Mouse (Mus musculus): ENCODE measurements around the gene Orai2.

DNA sequence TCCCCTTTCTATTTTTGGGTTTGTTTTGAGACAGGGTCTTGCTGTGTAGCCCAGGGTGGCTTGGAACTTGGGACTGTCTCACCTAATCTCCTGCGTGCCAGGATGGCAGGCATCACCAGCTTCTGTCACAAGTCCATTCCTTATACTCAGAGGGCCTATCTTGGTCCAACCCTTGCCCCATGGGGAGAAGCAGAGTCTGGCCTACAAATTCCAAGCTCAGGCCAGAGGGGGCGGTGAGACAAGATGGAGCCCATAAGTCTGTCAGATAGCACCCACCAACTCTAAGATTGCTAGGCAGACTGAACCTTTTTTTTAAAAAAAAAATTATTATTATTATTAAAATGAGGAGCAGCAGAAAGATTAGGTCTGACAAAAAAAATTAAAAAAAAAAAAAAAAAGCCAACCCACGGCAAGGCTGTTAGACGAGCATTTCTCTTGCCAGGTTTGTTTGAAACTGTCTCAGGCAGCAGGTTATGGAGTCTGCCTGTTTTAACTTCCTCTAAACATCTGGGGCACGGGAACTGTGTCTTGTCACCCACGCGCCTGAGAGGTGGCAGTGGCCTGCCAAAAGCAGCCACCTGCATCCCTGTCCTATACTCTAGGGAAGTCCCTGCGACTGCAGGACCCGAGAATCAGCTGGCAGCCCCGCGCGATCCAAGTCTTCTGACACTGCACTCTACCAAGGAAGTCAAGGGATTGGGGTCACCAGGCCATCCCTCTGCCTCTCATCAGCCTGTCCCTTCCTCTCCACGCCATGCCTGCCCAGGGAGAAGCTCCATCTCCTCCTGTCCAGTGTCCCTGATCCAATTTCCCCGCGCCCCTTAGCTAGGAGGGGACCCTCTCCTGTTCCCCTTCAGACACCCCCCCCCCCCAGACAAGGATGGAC, 644 bp downstream of the Orai2 start:
- TF ChIP-seq CTCF (IDR thresholded peaks at IDR 0.05; ENCODE audit: low read depth, low read length) (no peak), POLR2A (IDR thresholded peaks at IDR 0.05; ENCODE audit: extremely low read depth, insufficient read depth, low read length) (no peak)
